Mouse (Mus musculus) forebrain, postnatal 0 days (tissue): ENCODE data around the gene Gnmt. TPM values are rescaled to one million over a fixed set of nuclear protein-coding genes. Genes with fewer than 3 reads are reported as not detected.

Source experiments
- ATAC-seq: fragments of 200-750 bp; cut with Nextera tagmentation; 2 replicates; pipeline ENCODE4 v1.8.0; 2017; ENCODE audit warnings: mild to moderate bottlenecking, moderate library complexity
- DNase-seq: peaks from one replicate; pipeline ENCODE4 v3.0.0-alpha.2; 2015
- H3K27ac ChIP-seq: fragments of 300-500 bp; sonication (generic); 2 replicates; pipeline ENCODE4 v1.5.1; 2014; ENCODE audit warnings: low read depth, mild to moderate bottlenecking, antibody characterized with exemption, low read length, moderate library complexity, mixed read lengths
- H3K27me3 ChIP-seq: fragments of 300-500 bp; sonication (generic); 2 replicates; pipeline ENCODE4 v1.6.1; 2014; ENCODE audit warnings: mild to moderate bottlenecking, low read length, mixed read lengths; ENCODE audit not compliant: insufficient read depth
- H3K36me3 ChIP-seq: fragments of 300-500 bp; sonication (generic); 2 replicates; pipeline ENCODE4 v1.6.1; 2014; ENCODE audit warnings: mild to moderate bottlenecking, moderate library complexity; ENCODE audit not compliant: insufficient read depth
- H3K4me1 ChIP-seq: fragments of 300-500 bp; sonication (generic); 2 replicates; pipeline ENCODE4 v1.6.1; 2014; ENCODE audit warnings: antibody characterized with exemption; ENCODE audit not compliant: insufficient read depth
- H3K4me2 ChIP-seq: fragments of 300-500 bp; sonication (generic); 2 replicates; pipeline ENCODE4 v1.6.1; 2014; ENCODE audit warnings: low read depth, mild to moderate bottlenecking, moderate library complexity
- H3K4me3 ChIP-seq: fragments of 300-500 bp; sonication (generic); 2 replicates; pipeline ENCODE4 v1.5.1; 2014; ENCODE audit warnings: low read depth, low read length, mixed read lengths
- H3K9ac ChIP-seq: fragments of 300-500 bp; sonication (generic); 2 replicates; pipeline ENCODE4 v1.6.1; 2014; ENCODE audit warnings: mild to moderate bottlenecking
- H3K9me3 ChIP-seq: fragments of 300-500 bp; sonication (generic); 2 replicates; pipeline ENCODE4 v1.6.1; 2016; ENCODE audit warnings: low read length
- CTCF ChIP-seq: sonication (generic); IDR thresholded peaks from 2 replicates; pipeline ENCODE4 v1.5.1; 2016; ENCODE audit warnings: antibody characterized with exemption, control low read depth, low read depth
- WGBS: fragments of 180-500 bp; shearing (Covaris S2); extraction: QIAGEN DNeasy Blood & Tissue Kit; methylation state at CpG from one replicate; pipeline ENCODE4 v1.1.7; 2014; 5-methylcytosine and 5-hydroxymethylcytosine counted together
- polyA plus RNA-seq: library from polyadenylated mRNA; unstranded; fragments of >200 nt; fragmentation: Nextera tagmentation; extraction: Ambion mirVana; gene quantifications from 2 replicates; pipeline ENCODE4 v1.2.1, GENCODE M21; 2015
- total RNA-seq: library from RNA; depleted of rRNA; stranded (reverse); fragments of >200 nt; gene quantifications from 2 replicates; pipeline ENCODE4 v1.2.3, GENCODE M21; 2014

Gnmt gene
- total and polyA plus RNA-seq, 2 experiments from 2014 or later = 1.4 TPM; not detected in 1

DNA sequence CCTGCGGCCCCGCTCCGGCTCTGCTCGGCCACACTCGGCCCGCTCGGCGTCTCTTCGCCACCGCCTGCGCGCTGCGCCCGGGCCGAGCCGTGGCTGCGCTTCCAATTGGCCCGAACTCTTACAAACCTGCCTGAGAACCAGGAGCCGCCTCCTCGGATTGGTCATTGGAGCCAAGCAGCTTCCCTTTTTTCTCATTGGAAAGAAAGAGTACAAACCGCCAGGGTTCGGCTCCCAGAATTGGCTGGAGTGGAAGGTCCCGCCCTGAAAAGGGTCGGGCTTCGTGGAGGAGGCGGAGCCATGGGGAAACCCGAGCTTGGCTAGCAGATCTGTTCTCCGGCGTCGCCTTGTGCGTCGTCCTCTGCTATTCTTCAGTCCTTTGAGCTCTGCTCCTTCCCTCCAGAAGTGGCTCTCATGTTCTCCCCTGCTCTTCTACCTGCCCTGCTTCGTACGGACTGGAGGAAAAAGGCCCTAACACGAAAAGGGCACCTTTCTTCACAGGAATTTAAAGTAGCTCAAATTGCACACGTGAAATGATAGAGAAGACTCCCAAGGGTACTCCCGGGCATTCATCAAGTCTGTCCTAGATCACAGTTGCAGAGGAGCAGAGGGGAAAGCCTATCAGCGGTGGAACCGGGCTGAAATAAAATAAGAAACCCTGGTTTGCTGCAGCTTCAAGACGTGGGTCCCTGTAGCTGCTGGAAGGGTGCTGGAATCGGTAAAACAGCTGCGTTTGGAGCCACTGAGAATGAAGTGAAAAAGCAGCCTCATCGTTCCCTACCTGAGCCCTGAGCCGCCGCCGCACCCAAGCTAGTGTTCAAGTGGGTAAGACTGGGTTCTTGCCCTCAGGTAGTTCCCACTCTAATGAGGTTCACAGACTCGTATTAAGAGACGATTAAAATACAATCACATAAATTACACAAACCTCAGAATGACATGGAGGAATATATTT is 23.8 kb downstream of the Gnmt start, which contains the start of gene Ppp2r5d:
Ppp2r5d (minus strand) TSS at position 225 of the 949 bp plus-strand sequence.
- ATAC-seq (peak; percentile 97), DNase-seq (peak; percentile 99)
- Histone ChIP-seq H3K27ac (peak within 1 kb of the TSS; percentile 89), H3K4me3 (peak within 1 kb of the TSS; percentile 85), H3K27me3 (no peaks in the 10 kb centered on the region), H3K9ac (peak within 1 kb of the TSS; percentile 84), H3K4me1 (peaks cover 12% of the 10 kb centered on the region), H3K36me3 (no peaks in the 10 kb centered on the region), H3K9me3 (no peaks in the 10 kb centered on the region), H3K4me2 (peak within 1 kb of the TSS; percentile 83)
- 1% methylated on average over 48 of the region's 48 CpGs for WGBS
- TF ChIP-seq CTCF = 0 out of 2 replicates have a peak, but pooled peaks have one; percentile 1

DNA sequence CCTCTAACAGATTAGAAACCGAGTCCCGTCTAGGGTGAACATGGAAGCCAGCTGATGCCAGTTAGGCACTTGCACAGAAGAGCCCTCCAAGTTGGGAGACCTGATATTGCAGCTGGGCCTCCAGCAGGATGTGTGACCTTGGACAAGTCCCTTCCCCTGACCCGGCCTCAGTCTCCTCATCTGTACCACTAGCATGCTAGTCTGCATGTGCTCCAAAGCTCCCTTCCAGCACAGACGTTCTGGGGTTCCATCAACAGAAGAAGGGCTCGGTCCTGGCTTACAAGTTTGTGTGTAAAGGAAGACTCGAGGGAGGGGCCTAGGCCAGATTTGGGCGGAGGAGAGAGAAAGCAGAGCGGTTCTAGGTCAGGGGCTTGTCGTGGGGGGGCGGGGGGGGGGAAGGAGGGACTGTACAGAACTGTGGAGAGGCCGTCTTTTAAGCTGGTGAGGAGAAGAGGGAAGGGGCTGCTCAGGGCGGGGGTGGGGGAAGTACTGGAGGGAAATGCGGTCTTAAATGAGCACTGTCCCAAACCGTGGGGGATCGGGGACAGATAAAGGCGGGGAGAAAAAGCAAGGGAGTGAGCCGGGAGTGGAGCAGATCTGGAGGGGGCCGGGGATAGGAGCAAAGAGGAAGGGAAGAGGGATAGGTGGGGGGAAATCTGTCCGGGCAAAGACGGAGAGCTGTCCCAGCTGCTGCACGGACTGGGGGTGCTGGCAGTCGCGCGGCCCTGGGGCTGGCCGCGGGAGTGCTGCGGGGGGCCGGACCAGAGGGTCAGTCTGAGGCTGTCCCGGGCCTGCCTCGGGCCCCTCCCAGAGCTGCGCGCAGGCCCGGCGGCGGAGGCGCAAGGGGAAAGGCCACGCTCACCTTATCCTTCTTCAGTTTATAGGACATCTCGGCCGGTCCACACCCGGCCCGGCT is 24.7 kb downstream of the Gnmt start:
- 3% methylated on average over 35 of the region's 41 CpGs for WGBS
- Histone ChIP-seq H3K4me2 (peak overlapping the region; percentile 83), H3K27me3 (no peaks in the 10 kb centered on the region), H3K9me3 (no peaks in the 10 kb centered on the region), H3K9ac (peak overlapping the region; percentile 84), H3K27ac (peak overlapping the region; percentile 86), H3K4me3 (peak overlapping the region; percentile 85), H3K36me3 (peaks cover under 1% of the 10 kb centered on the region; the same call in 1 of the 2 replicates), H3K4me1 (peaks cover 12% of the 10 kb centered on the region)
- ATAC-seq (peak; percentile 30), DNase-seq (no peak)
- TF ChIP-seq CTCF = no peak

DNA sequence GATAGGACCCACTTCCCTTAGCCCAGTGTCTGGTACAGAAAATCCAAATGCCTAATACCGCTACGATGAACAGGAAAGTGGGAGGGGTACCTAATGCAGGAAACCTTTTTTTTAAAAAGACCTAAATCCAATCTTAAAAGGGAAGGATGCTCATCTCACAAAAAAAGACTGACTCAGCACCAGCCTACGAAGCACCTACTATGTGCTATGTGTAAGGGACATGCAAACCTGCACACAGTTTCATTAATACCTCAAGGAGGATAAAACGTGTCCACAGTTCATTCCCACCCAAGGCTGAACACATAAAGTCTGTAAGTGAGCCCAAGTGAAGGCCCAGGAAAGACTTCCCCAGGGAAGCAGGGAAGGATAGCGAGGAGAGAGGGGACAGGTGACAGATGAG is 26.5 kb downstream of the Gnmt start:
- no peak overlapping the region for H3K9ac ChIP-seq
- 89% methylated on average over 5 of the region's 5 CpGs for WGBS
- ATAC-seq = no peak

DNA sequence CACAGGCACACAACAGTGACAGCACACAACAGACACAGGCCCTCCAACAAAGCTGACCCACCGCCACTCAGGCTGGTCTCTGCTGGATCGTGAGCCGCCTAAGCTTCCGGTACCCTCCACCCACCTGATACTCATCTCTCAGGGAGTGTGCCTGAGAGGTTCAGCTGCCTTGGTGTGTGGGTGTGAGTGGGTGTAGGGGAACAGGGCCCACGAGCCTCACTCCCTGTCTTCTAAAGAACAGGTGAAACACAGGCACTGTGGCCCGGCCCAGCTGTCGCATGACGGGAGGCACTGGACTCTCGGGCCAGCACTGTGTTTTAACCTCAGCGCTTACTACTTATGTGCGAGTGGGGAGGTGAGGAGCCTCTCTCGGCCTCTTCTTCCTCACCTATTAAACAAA is 26.9 kb downstream of the Gnmt start:
- H3K4me2 ChIP-seq = peak overlapping the region; percentile 5; the same call in 1 of the 2 replicates
- DNase-seq (no peak), ATAC-seq (no peak)
- H3K9me3 ChIP-seq = no peaks in the 10 kb centered on the region
- H3K4me3 ChIP-seq = no peak overlapping the region
- H3K36me3 ChIP-seq = peaks cover 13% of the 10 kb centered on the region
- H3K27me3 ChIP-seq = no peaks in the 10 kb centered on the region
- no peak for TF ChIP-seq CTCF
- 84% methylated on average over 12 of the region's 12 CpGs for WGBS
- no peak overlapping the region for H3K9ac ChIP-seq
- no peak overlapping the region for H3K27ac ChIP-seq
- H3K4me1 ChIP-seq = peaks cover 12% of the 10 kb centered on the region

More for the DNA sequence above, 26.5 kb downstream of the Gnmt start:
- Histone ChIP-seq H3K4me2 (peak overlapping the region; percentile 83), H3K9me3 (no peaks in the 10 kb centered on the region), H3K4me1 (peaks cover 12% of the 10 kb centered on the region), H3K27ac (no peak overlapping the region), H3K36me3 (peaks cover 8% of the 10 kb centered on the region), H3K27me3 (no peaks in the 10 kb centered on the region), H3K4me3 (no peak overlapping the region)
- no peak for TF ChIP-seq CTCF
- no peak for DNase-seq

DNA sequence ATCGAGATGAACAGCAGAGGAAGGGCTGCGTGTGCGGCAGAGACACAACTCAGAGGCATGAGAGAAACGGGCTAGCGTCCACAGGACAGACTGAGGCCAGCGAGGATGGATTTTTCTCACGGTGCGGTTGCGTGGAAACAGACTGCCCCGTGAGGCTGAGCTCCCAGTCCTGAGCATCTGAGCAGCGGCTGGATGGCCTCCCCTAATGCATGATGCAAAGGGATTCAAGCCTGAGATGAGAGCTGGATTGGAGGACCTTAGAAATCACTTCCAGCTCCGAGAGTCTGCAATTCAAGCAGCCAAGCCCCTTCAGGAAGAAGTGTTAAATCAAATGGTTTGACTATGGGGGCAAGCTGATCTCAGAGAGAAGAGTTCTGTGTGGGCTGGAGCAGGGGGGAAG is 27.5 kb downstream of the Gnmt start:
- Histone ChIP-seq H3K4me2 (peak overlapping the region; percentile 5; the same call in 1 of the 2 replicates), H3K27me3 (no peaks in the 10 kb centered on the region), H3K4me1 (peaks cover 12% of the 10 kb centered on the region), H3K27ac (no peak overlapping the region), H3K9me3 (no peaks in the 10 kb centered on the region), H3K36me3 (peaks cover 13% of the 10 kb centered on the region), H3K4me3 (no peak overlapping the region), H3K9ac (0 out of 2 replicates have a peak overlapping the region, but pooled peaks have one; percentile 28)
- ATAC-seq (no peak), DNase-seq (no peak)
- 72% methylated on average over 12 of the region's 12 CpGs for WGBS
- no peak for TF ChIP-seq CTCF

DNA sequence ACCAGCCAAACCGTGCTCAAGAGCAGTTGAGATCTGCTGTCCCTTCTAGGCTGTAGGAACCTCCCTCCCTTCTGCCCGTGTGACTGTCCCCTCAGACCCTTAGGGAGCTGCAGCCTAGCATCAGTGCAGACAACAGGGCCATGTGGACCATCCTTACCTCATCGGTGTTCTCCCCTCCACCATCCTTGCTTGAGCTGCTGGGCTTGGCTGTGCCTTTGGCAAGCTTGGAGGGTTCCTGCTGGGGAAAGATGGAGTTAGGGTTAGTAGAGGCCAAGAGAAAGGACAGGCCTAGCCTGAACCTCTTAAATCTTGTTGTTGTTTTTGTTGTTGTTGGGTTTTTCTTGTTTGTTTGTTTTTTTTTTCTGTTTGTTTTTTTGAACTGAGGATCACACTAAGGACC is 29.1 kb downstream of the Gnmt start:
- 99% methylated on average over 3 of the region's 3 CpGs for WGBS
- peaks cover 12% of the 10 kb centered on the region for H3K4me1 ChIP-seq

More for the DNA sequence above, 29.1 kb downstream of the Gnmt start:
- Histone ChIP-seq H3K4me2 (no peak overlapping the region), H3K27me3 (no peaks in the 10 kb centered on the region), H3K36me3 (peaks cover 13% of the 10 kb centered on the region), H3K4me3 (no peak overlapping the region), H3K27ac (no peak overlapping the region), H3K9me3 (no peaks in the 10 kb centered on the region), H3K9ac (no peak overlapping the region)
- no peak for TF ChIP-seq CTCF
- DNase-seq (no peak), ATAC-seq (no peak)
